Mouse (Mus musculus) spleen, postnatal 4 days (tissue): ENCODE results near the gene Asb10.
"Not testable (repeated sequence)": the region's sequence is repeated elsewhere in the genome, so short reads cannot be mapped to it uniquely, and the experiment has no call there.

Source experiments
- DNase-seq, 2 experiments: peaks; one replicate each; pipeline ENCODE4 v3.0.0; 2022; ENCODE audit warnings: low spot score in 2 of 2

The Asb10 gene

DNA sequence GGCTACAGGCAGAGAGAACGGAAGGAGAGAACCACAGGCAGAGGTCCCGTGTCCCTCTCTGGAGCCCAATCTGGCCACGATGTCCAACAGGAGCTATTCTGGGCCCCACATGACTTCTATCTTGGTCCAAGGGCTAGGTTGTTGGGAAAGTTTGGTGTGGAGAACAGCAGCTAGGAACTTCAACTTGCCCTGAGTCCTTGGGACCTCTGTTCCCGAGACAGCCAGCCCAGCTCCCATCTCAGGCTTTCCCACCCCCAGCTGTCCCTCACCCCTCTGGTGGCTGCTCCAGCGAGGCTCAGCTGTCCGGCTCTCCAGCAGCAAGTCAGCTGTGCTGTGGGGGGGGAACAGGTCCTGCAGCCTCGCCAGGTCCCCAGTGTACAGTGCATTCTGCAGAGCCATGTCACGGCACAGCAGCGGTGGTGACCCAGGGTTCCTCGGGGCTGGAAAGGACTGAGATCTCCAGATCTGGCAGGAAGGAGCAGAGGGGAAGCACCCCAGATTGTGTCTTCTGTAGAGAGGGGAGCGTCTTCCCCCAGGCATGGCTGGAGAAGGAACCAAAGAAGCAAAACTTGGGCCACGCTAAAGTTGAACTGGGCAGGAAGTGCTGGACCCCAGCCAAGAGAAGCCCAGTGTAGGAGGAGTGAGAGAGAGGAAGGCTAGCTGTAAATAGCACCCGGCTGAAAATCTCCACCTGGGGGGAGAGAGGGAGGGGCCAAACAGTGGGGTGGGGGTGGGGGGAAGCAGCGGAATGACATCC, at the start of gene Asb10:
Gene Asb10, minus strand, starts transcription at position 592 of the 757 bp plus-strand sequence.
- no peak for DNase-seq

DNA sequence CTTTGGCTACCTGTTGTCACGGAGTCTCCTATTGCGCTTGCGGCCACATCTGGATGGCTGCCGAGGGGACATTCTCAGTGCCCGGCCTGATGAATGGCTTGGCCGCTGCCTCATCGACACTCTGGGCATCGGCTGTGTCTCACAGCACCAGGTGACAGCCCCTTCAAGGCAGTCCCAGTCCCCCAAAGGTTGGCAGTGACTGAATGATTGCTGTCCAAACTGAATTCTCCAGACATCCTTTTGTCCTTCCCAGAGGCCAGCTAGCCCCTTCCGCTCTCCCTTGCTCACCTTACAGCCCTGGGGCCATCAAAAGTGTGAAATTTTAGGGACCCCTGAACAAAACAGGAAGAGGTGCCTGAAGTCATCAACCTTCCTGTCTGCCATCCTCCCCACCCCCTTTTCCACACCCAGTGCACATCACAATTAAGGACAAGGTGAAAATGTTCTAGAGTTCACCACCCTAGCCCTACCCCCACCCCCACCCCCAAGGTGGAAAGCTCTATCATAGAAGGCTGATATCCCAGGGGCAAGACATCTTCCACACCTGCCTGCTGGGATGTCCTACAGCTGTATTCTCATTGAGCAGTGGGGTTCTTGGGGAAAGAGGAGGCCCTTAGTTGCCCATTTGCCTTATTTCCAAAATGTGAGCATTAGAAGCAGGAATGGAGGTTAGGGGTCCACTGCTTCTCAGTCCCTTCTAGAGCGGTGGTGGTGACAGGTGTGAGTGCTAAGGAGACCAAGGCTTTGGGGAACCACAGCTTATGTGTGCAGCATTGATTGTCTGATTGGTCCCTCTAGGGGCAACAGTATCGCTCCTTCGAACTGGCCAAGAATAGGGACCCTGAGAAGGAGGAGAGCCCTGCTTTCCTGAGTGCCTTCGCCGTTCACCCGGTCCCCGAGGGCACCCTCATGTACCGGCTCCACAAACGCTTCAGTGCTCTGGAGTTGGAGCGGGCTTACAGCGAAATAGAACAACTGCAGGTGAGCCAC, 49.0 kb upstream of the Asb10 start:
- DNase-seq: no peak

DNA sequence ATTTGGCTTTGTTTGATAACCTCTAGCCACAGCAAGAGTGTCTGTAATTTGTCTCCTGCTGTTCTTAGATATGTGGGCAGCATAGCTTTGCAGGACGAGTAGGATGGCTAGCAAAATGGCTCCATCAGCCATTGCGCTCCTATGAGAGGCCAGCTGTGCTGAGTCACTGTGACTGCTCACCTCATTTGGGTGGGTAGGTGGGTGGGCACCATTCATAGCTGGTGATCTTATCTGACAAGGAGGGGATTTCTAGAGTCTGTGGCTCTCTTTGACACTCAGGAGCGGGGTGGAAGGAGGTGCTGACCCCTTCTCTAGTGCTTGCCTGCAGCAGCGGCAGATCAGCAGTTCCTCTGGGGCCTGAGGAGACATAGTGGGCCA, 46.4 kb upstream of the Asb10 start:
- no peak for DNase-seq

DNA sequence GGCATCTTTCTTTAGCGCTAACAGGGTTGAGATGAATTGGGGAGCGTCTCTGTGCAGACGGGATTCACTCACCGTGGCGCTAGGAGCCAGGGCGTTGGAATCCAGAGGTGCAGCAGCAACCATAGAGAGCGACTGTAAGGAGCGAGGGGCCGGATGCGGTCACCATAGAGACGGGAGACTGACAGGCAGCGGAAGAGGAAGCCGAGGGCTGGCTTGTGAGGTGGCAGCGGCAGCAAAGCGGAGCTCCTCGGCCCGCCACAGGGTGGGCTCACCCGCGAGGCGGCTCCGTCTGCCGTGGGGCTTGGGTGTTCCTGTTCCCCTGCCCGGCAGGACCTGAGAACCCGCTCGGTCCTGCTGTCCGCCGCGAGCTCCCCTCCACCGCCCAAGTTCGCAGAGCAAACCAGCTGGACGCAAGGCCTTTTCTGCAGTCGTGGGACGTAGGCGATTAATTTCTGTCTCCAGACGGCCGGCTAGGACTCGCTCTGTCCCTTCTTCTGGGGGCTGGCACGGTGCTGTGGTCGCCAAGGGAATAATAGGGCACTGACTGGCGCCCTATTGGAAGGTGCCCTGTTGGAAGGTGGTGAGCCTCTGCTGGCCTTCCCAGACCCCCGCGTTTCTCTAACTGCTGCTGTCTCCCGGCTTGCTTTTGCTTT, 45.9 kb upstream of the Asb10 start, which contains the start of gene Chpf2:
Gene Chpf2, plus strand, starts transcription at position 195 of the 653 bp plus-strand sequence.
- peak; percentile 78 to 87 for DNase-seq

DNA sequence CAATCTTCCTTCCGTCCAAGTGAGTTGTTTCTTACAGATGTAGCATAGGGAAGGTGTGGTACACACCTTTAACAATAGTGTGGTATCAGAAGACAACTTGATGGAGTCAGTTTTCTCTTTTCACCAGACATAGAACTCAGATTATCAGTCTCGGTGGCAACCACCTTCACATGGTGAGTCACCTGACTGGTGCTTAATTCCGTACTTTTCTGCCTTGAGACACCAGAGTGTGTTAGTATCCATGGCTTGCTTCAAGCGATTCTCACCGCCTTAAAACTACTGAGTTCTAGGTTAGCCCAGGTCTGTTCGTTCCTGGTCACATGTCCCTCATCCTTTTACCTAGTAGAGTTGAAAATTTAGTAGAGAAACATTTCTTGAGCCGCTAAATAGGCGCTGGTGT, 45.3 kb upstream of the Asb10 start:
- DNase-seq: no peak

DNA sequence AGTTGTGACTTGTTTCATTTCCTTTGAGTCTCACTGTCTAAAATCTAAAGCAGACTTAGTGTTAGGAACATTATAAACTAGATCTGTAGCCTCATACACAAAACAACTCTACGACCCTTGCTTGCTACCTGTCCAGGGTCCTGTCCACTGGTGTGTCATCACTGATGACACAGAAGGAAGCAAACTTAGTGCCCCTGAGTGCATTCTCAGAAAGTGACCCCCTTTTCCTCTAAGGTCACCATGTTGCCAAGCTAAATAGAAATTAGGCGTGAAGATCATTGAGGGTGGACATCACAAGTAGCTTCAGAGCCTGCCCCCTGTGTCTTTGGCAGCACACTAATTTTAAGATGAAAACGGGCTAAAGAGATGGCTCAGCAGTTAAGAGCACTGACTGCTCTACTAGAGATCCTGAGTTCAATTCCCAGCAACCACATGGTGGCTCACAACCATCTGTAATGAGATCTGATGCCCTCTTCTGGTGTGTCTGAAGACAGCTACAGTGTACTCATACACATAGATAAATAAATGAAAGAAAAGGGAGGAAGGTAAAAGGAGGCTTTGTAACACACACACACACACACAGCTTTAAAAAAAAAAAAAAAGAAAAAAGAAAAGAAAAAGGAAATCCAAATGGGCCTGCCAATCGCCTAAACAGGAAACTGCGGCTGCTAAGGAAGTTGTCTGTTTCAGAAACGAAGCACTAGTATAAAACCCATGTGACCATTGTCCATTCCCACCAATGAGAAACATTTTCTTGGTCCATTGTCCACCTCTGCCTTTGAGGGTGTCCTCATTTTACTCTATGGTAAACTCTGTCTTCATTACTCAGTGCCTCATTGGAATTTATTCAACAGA, 37.6 kb upstream of the Asb10 start:
- DNase-seq: no peak

DNA sequence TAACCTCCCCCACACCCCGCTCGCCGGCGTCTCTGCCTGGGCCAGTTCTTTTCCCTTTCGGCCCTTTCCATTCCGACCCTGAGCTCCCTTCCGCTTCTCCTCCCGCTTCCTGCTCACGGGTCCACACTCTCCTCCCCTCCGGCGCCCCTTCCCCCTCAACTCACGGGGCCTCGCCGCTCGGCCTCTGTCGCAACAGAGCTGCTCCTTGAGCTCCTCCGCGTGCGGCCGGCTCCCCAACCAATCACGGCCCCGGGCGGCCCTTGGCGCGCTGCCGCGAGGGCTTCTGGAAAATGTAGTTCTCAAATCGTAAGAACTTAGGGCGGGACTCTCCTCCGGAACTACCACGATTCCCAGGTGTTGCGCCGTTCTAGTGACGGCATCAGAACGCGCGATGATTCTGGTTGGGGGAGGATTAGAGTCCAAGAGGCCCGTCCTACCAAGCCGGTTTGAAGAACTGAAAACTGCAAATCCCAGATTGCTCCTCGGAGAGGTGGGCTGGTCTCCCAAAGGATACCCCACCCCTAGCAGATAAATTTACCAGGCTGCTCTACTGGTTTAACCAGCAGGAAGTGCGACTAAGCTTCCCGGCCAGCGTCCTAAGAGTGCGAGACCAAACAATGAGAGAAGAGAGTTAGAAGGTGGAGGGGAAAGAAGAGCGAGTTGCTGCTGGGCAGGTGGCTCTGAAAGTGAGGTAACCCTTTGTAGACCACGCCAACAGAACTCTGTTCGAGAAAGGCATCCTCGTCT, 36.6 kb upstream of the Asb10 start, which contains the start of gene Abcf2:
Gene Abcf2, minus strand, starts transcription at position 285 of the 747 bp plus-strand sequence.
- DNase-seq: peak; percentile 97 to 99

DNA sequence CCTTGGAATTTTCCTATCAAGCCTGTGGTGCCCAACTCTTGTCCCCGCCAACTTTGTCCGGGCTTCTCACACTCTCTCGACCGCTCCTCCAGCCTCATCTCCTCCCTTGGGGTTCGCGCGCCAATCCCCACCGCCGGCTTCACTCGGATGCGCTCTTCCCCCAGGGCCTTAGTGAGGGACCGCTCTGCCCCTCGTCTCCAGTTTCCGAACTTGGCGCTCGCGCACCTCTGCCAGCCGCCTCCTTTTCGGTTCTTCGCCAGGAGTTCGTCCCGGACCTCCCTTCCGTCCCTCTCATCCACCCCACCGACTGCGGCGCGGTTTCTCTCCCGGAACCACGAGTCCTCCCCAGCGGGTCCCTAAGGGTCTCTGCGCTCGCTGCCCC, 36.0 kb upstream of the Asb10 start:
- DNase-seq: peak in 1 of 2 experiments; percentile 81

DNA sequence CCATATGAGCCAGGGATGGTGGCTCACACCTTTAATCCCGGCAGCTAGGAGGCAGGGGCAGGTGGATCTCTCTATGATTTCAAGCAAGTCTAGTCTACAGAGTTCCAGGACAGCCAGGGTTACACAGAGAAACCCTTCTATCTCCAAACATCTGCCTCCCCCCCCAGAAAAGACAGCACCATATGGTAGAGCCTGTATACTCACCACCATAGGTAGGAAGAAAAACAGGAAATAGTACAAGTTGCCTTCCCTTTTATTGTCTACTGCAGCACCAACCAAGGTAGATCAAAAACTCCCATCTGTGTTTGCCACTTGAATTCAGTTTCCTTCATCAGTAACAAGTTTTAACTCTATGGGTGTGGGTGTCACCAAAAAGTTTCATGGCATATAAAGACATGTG, 35.2 kb upstream of the Asb10 start:
- DNase-seq: no peak

DNA sequence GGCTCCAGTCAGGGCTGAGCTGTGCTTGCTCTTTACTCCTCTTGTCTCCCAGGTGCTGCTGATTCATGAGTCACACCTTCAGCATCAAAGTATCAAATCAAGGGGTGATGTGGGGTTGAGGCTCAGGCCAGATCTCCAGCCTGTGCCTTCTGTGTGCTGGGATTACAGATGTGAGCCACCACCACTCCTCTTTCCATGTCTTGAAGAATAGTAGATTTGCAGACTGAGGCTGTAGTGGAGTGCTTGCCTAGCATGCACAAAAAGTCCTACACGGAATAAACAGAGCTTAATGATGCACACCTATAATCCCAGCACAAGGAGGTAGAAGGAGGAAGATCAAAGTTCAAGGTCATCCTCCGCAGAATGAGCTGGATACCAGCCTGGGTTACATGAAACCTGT, 15.9 kb upstream of the Asb10 start, which contains the start of gene 4931409K22Rik:
Gene 4931409K22Rik, minus strand, starts transcription at position 101 of the 400 bp plus-strand sequence.
- no peak for DNase-seq

DNA sequence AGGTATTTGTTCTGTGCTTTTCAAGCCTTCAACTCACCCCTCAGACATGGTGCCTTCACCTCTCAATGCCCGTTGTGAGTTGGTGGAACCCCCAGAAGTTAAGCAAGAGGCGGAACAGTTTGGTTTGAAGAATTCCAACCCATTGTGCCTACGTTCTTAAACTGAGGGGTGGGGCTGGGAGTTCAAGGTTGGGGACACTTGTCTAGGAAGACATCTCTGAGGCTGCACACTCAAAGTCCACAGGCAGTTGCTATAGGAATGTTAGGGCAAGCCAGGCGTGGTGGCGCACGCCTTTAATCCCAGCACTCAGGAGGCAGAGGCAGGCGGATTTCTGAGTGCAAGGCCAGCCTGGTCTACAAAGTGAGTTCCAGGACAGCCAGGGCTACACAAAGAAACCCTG, 14.6 kb upstream of the Asb10 start:
- not testable (repeated sequence) for DNase-seq

DNA sequence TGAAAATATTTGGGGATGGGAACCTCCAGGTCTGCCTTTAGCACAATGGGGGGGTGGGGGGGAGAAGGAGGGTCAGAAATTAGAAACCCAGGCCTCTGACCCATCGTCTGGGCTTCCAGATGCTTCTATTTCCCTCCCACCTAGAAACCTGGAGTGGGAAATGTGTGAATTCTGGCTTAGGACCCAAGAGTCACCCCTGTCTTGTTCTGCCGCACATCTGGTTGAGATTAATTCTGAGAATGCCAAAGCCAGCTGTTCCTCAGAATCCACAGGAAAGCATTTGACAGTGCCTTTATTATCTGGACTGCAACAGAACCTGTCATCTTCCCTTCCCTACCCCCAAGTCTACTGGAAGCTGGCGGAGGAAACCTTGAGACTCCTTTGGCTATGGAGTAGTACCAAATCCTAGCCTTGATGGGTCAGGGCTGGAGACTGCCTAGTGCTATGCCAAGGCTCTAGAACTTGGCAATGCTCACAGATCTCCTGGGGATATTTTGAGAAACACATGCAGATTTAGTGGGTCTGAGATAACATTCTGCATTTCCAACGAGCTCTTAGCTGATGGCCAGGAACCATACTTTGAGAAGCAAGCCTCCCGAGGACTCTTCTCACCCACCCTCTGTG, 13.0 kb upstream of the Asb10 start:
- DNase-seq: no peak

DNA sequence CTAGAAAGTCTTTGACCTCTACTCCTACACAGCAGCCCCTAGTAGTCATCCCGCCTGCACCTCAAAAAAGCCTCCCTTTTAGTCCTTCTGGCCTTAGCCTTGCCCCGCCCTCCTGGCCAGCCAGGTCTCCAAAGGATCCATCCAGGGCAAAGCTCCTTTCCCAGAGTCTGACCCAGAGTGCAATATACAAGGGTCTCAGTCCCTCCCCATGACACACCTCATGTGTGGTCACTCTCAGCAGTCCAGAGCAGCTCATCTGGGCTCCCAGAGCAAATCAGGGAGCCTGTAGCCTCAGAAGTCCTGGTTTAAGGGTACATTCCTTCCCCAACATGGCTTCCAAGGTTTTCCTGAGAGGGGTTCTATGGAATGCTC, 10.5 kb upstream of the Asb10 start:
- no peak for DNase-seq

DNA sequence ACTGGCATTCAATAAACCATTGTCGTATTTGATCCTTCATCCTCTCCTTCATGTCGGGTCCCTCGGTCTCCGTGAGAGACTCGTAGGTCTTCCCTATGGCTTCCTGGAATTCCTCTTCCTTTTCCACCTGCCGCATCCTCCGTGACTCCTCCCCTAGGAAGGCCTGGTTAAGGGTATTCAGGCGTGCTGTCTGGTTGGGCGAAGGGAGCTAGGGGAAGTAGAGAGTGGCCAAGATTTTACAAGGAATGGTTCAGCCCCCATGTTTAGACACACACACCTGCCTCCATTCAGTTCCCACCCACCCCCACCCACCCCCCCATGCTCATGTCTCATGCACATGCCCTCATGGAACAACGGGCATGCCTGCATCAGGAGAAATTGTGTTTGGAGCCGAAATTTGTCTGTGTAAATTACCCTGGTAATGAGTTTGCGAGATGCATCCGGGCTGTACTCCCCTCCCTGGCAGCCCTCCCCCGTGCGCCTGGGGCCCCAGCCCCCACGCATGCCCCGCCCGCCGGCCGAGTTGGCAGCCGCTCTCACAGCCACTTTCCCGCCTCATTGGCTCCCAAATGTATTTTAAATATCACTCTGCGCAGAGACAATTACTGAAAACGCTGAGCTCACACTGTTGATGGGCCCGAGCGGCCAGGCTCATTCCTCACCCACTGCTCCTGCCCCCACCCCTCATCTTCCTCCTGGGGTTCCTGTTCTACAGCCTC, 10.0 kb upstream of the Asb10 start:
- DNase-seq: no peak

DNA sequence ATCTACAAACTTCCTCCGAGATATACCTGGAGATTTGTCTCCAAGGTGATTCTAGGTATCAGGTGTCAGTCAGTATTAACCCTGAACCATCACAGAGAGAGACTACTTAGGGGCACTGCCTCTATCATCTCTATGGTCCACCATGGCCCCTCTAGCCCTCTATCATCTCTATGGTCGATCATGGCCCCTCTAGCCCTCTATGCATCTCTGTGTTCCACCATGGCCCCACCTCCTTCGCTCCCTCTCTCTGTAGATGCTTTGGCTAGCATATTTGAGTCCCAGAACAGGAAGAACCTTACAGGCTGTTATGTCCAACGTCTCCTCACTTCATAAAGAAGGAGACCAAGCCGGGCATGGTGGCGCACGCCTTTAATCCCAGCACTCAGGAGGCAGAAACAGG, 1.9 kb upstream of the Asb10 start:
- DNase-seq: no peak

DNA sequence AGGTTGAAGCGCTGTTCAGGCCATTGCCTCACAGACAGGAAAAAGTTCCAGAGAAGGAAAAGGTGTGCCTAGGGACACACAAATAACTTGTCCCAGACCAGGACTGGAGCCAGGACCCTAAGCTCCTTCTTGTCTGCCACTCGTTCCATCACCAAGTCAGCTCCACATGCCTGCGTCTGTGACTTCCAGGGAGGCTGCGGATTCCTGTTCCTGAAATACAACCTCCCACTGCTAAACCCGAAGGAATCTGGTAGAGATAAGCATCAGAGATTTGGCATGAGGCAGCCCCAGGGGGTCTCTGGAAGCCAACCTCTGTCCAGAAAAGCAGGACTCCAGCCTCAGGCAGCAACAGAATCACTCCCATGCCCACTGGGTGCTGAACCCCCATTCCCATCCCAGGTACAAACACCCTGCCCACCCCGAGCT, 379 bp upstream of the Asb10 start:
- DNase-seq: no peak

DNA sequence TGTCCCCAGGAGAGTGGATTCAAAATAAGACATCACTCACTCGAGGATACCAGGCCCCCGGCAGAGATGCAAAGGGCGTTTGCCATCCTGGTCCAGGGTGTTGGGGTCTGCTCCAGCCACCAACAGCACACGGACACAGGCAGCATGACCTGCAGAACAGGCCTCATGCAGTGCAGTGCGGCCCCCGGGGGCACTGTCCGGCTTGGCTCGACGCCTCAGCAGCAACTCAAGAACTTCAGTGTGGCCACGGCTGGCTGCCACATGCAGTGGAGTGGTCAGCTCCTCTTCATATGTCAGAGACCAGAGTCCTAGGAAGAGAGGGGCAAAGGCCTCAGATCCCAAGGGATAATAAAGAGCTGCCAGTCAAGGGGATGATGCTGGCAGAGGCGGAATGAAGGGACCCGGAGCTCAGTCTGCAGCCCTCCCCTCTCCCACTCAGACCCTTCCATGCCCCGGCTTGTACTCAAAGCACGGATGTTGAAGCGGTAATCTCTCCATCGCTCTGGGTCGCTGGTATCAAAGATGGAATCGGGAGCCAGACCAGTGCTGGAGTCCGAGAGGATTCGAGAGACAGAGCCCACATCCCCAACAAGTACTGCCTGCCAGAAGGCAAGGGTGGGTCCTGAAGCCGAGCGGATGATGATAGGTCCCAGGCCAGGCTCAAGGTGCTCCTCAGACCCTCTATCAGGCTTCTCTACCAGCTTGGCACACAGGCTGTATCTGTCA, 1.0 kb downstream of the Asb10 start:
- no peak for DNase-seq

DNA sequence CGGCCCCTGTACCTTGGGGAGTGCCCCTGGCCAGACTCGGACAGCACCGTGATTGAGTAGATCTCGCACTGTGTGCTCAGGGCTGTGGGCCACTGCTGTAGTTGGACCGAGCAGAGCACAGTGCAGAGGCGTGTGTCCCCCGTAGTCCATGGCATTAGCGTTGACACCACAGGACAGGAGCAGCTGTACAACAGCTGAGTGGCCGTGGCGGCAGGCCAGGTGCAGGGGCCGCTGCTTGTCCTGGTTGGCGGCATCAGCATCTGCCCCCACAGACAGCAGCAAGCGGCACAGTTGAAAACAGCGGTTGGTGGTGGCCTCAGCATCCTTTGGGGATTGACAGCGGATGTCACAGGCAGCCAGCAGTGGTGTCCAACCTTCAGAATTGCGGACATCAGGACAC, 3.2 kb downstream of the Asb10 start:
- no peak for DNase-seq

DNA sequence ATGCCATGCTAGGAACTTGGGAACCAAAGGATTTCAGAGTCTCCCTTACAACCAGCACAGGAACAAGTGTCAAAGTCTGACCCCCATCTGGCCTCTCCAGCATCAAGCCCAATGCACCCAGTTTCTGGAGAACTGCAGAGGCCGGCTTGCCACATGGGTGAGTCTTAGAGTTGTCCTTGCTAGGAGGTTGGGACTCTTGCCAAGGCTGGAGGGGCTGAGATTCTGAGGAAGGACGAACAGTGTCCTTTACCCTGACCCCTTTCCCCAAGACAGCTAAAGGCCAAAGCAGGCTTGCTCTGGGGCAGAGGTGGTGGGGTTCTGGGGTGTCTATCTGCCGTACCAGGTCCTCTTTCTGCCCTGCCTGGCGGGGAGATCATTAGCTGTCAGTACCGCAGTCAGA, 4.3 kb downstream of the Asb10 start:
- DNase-seq: no peak
